Mouse (Mus musculus) liver, embryonic 11.5 days (tissue): ENCODE data around the gene Trim29. TPM values are rescaled to one million over a fixed set of nuclear protein-coding genes. Genes with fewer than 3 reads are reported as not detected.

Experiments used
- ATAC-seq: fragments of 200-750 bp; cut with Nextera tagmentation; replicated peaks from 2 replicates; pipeline ENCODE4 v1.8.0; 2017; ENCODE audit warnings: moderate number of reproducible peaks, mild to moderate bottlenecking, moderate TSS enrichment, moderate library complexity; ENCODE audit not compliant: low FRiP score
- DNase-seq: peaks from one replicate; pipeline ENCODE4 v3.0.0-alpha.2; 2017; ENCODE audit warnings: low spot score
- H3K27ac ChIP-seq: fragments of 300-500 bp; sonication (generic); 2 replicates; pipeline ENCODE4 v1.5.1; 2014; ENCODE audit warnings: mild to moderate bottlenecking, low read depth, low read length, control low read depth
- H3K27me3 ChIP-seq: fragments of 300-500 bp; sonication (generic); replicated peaks from 2 replicates; pipeline ENCODE4 v1.6.1; 2014; ENCODE audit warnings: low read length, mixed read lengths; ENCODE audit not compliant: control insufficient read depth, insufficient read depth
- H3K36me3 ChIP-seq: fragments of 300-500 bp; sonication (generic); 2 replicates; pipeline ENCODE4 v1.6.1; 2014; ENCODE audit warnings: mild to moderate bottlenecking, low read length, moderate library complexity, mixed read lengths; ENCODE audit not compliant: control insufficient read depth, insufficient read depth
- H3K4me1 ChIP-seq: fragments of 300-500 bp; sonication (generic); replicated peaks from 2 replicates; pipeline ENCODE4 v1.6.1; 2014; ENCODE audit warnings: low read length, mixed read lengths; ENCODE audit not compliant: control insufficient read depth, insufficient read depth
- H3K4me2 ChIP-seq: fragments of 300-500 bp; sonication (generic); 2 replicates; pipeline ENCODE4 v1.6.1; 2014; ENCODE audit warnings: mild to moderate bottlenecking, control low read depth, moderate library complexity
- H3K4me3 ChIP-seq: fragments of 300-500 bp; sonication (generic); 2 replicates; pipeline ENCODE4 v1.5.1; 2014; ENCODE audit warnings: low read depth, low read length, control low read depth
- H3K9ac ChIP-seq: fragments of 300-500 bp; sonication (generic); 2 replicates; pipeline ENCODE4 v1.6.1; 2014; ENCODE audit warnings: low read depth, low read length, control low read depth
- H3K9me3 ChIP-seq: fragments of 300-500 bp; sonication (generic); 2 replicates; pipeline ENCODE4 v1.6.1; 2016; ENCODE audit warnings: low read length, inconsistent platforms, mixed read lengths; ENCODE audit not compliant: control insufficient read depth
- WGBS: fragments of 180-500 bp; shearing (Covaris S2); extraction: QIAGEN DNeasy Blood & Tissue Kit; methylation state at CpG from one replicate; pipeline ENCODE4 v1.1.7; 2014; 5-methylcytosine and 5-hydroxymethylcytosine counted together
- polyA plus RNA-seq: library from polyadenylated mRNA; unstranded; fragments of >200 nt; fragmentation: Nextera tagmentation; extraction: Ambion mirVana; gene quantifications from 2 replicates; pipeline ENCODE4 v1.2.1, GENCODE M21; 2014

The Trim29 gene
- polyA plus RNA-seq, 1 experiment from 2014 or later = not detected

- ATAC-seq (no peak), DNase-seq (no peak)
- H3K9ac ChIP-seq = no peak overlapping the region
- no peaks in the 10 kb centered on the region for H3K36me3 ChIP-seq
- H3K27ac ChIP-seq = no peak overlapping the region
- no peak overlapping the region for H3K4me2 ChIP-seq
- no peak overlapping the region for H3K4me3 ChIP-seq
- no peaks in the 10 kb centered on the region for H3K4me1 ChIP-seq
- 78% methylated on average over 4 of the region's 4 CpGs for WGBS
- H3K27me3 ChIP-seq = no peaks in the 10 kb centered on the region
- H3K9me3 ChIP-seq = no peaks in the 10 kb centered on the region
Observed at GRCm38 (mm10) chr9:43322666-43323065, 12.0 kb downstream of the Trim29 start.

GRCm38 (mm10) chr9:43325486-43325885, 14.8 kb downstream of the Trim29 start:
- no peak for ATAC-seq
- no peak overlapping the region for H3K9ac ChIP-seq
- H3K27me3 ChIP-seq = no peaks in the 10 kb centered on the region
- H3K27ac ChIP-seq = no peak overlapping the region
- 52% methylated on average over 3 of the region's 3 CpGs for WGBS
- H3K9me3 ChIP-seq = no peaks in the 10 kb centered on the region
- no peaks in the 10 kb centered on the region for H3K36me3 ChIP-seq
- no peak overlapping the region for H3K4me3 ChIP-seq
- no peaks in the 10 kb centered on the region for H3K4me1 ChIP-seq
- H3K4me2 ChIP-seq = no peak overlapping the region
- no peak for DNase-seq

GRCm38 (mm10) chr9:43326015-43326631, 15.5 kb downstream of the Trim29 start:
- H3K36me3 ChIP-seq = no peaks in the 10 kb centered on the region
- DNase-seq (no peak), ATAC-seq (no peak)
- H3K4me1 ChIP-seq = no peaks in the 10 kb centered on the region
- no peaks in the 10 kb centered on the region for H3K9me3 ChIP-seq
- WGBS = 58% methylated on average over 7 of the region's 7 CpGs
- no peak overlapping the region for H3K9ac ChIP-seq
- no peak overlapping the region for H3K4me3 ChIP-seq
- no peaks in the 10 kb centered on the region for H3K27me3 ChIP-seq
- no peak overlapping the region for H3K27ac ChIP-seq
- no peak overlapping the region for H3K4me2 ChIP-seq

GRCm38 (mm10) chr9:43327182-43328129, 16.8 kb downstream of the Trim29 start:
- WGBS = 45% methylated on average over 21 of the region's 21 CpGs
- Histone ChIP-seq H3K36me3 (no peaks in the 10 kb centered on the region), H3K4me3 (no peak overlapping the region), H3K27me3 (no peaks in the 10 kb centered on the region), H3K9ac (no peak overlapping the region), H3K4me2 (no peak overlapping the region), H3K4me1 (no peaks in the 10 kb centered on the region), H3K27ac (no peak overlapping the region), H3K9me3 (no peaks in the 10 kb centered on the region)
- ATAC-seq (no peak; the same call in 1 of the 2 replicates), DNase-seq (no peak)

- H3K9ac ChIP-seq = no peak overlapping the region
- H3K4me3 ChIP-seq = no peak overlapping the region
- H3K9me3 ChIP-seq = no peaks in the 10 kb centered on the region
- H3K27me3 ChIP-seq = peaks cover 2% of the 10 kb centered on the region; the same call in 1 of the 2 replicates
- no peak overlapping the region for H3K4me2 ChIP-seq
- ATAC-seq = no peak
- 48% methylated on average over 5 of the region's 5 CpGs for WGBS
- H3K4me1 ChIP-seq = no peaks in the 10 kb centered on the region
- H3K36me3 ChIP-seq = no peaks in the 10 kb centered on the region
- no peak overlapping the region for H3K27ac ChIP-seq
- DNase-seq = no peak
Observed at GRCm38 (mm10) chr9:43330426-43330825, 19.8 kb downstream of the Trim29 start.

- ATAC-seq (no peak), DNase-seq (no peak)
- Histone ChIP-seq H3K27me3 (peaks cover 2% of the 10 kb centered on the region; the same call in 1 of the 2 replicates), H3K4me1 (no peaks in the 10 kb centered on the region), H3K9ac (no peak overlapping the region), H3K36me3 (no peaks in the 10 kb centered on the region), H3K9me3 (no peaks in the 10 kb centered on the region), H3K4me3 (no peak overlapping the region), H3K4me2 (no peak overlapping the region), H3K27ac (no peak overlapping the region)
- 79% methylated on average over 8 of the region's 8 CpGs for WGBS
Observed at GRCm38 (mm10) chr9:43331476-43332471, 21.1 kb downstream of the Trim29 start.

- WGBS = 77% methylated on average over 8 of the region's 8 CpGs
- Histone ChIP-seq H3K4me2 (no peak overlapping the region), H3K4me1 (no peaks in the 10 kb centered on the region), H3K9me3 (no peaks in the 10 kb centered on the region), H3K27ac (no peak overlapping the region), H3K36me3 (no peaks in the 10 kb centered on the region), H3K9ac (no peak overlapping the region), H3K27me3 (peaks cover 2% of the 10 kb centered on the region; the same call in 1 of the 2 replicates), H3K4me3 (no peak overlapping the region)
- DNase-seq = no peak
- ATAC-seq = no peak
Observed at GRCm38 (mm10) chr9:43334476-43334875, 23.8 kb downstream of the Trim29 start.

GRCm38 (mm10) chr9:43337636-43338035, 27.0 kb downstream of the Trim29 start:
- ATAC-seq (no peak), DNase-seq (no peak)
- Histone ChIP-seq H3K27ac (no peak overlapping the region), H3K36me3 (no peaks in the 10 kb centered on the region), H3K4me1 (no peaks in the 10 kb centered on the region), H3K27me3 (peaks cover 2% of the 10 kb centered on the region; the same call in 1 of the 2 replicates), H3K9me3 (no peaks in the 10 kb centered on the region), H3K9ac (no peak overlapping the region), H3K4me3 (no peak overlapping the region), H3K4me2 (no peak overlapping the region)
- 47% methylated on average over 4 of the region's 4 CpGs for WGBS
